Mouse (Mus musculus): ENCODE measurements around the gene Cmtm3.
"Not testable (repeated sequence)": the region's sequence is repeated elsewhere in the genome, so short reads cannot be mapped to it uniquely, and the experiment has no call there.

DNA sequence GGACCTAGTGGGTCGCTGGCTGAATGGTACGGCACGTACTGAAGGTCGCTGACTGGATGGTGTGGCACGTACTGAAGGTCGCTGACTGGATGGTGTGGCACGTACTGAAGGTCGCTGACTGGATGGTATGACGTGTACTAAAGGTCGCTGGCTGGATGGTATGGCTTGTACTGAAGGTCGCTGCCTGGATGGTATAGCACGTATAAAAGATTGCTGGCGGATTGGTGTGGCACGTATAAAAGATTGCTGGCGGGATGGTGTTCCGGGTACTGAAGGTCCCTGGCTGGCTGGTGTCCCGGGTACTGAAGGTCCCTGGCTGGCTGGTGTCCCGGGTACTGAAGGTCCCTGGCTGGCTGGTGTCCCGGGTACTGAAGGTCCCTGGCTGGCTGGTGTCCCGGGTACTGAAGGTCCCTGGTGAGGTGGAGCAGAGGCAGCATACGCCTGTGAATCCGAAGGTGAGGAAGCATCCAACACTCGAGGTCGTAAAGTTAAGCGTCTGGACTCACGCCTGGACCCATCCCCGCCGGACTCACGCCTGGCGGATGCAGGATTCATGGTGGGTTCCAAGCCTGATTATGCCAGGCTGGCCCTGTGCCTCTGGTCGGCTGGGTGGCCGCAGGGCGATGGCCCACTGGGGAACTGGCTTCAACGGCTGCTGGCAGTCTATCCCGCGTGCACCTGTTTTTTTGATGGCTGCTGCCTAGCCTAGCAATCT lies 29.6 kb upstream of the Cmtm3 start, which contains the start of the genes Gm45711 and Cmtm1:
- TF ChIP-seq CTCF (IDR thresholded peaks at IDR 0.05; ENCODE audit: borderline replicate concordance, insufficient read depth, low read length); POLR2A (IDR thresholded peaks at IDR 0.05; ENCODE audit: low read depth, low read length): not testable (repeated sequence)
